Mouse (Mus musculus) gastrocnemius, postnatal 14 days (tissue): ENCODE results near the gene Olfr1389. TPM values are rescaled to one million over a fixed set of nuclear protein-coding genes. Genes with fewer than 3 reads are reported as not detected.
"Not testable (repeated sequence)": the region's sequence is repeated elsewhere in the genome, so short reads cannot be mapped to it uniquely, and the experiment has no call there.

Source experiments
- DNase-seq: peaks from one replicate; pipeline ENCODE4 v3.0.0; 2021; ENCODE audit warnings: mixed read lengths
- intact Hi-C: fragments of 180-260 bp; cut with DNase I; formaldehyde crosslinking; loops from one replicate; pipeline ENCODE4 v1.15.1; 2025; ENCODE audit warnings: low total_unique reads
- long read RNA-seq, 2 experiments: library from polyadenylated mRNA; stranded (forward); transcript quantifications; one replicate each; pipeline ENCODE4 v2.0.0; 2021
- total RNA-seq, 2 experiments: library from RNA; stranded (reverse); gene quantifications; 2 replicates each; pipeline ENCODE4 v1.2.3; 2021

The Olfr1389 gene
- total RNA-seq = not detected
- long read RNA-seq, experiment 1 = 0 reads
- long read RNA-seq, experiment 2 = 0 reads

GRCm38 (mm10) chr11:49422767-49423166 lies at the start of gene Olfr1389:
Olfr1389 (plus strand) TSS chr11:49423067.
- intact Hi-C loops = no loop called here
- no peak for DNase-seq

- intact Hi-C loops = no loop called here
- no peak for DNase-seq
Measured at GRCm38 (mm10) chr11:49383133-49383532, 39.7 kb upstream of the Olfr1389 start.

- intact Hi-C loops, DNase-seq: not testable (repeated sequence)
Measured at GRCm38 (mm10) chr11:49386118-49386517, 36.7 kb upstream of the Olfr1389 start.

- DNase-seq, intact Hi-C loops: not testable (repeated sequence)
Measured at GRCm38 (mm10) chr11:49392707-49393106, 30.2 kb upstream of the Olfr1389 start.

- intact Hi-C loops = no loop called here
- no peak for DNase-seq
Measured at GRCm38 (mm10) chr11:49406784-49407183, 16.1 kb upstream of the Olfr1389 start.

GRCm38 (mm10) chr11:49410540-49410939 lies 12.3 kb upstream of the Olfr1389 start:
- no peak for DNase-seq
- intact Hi-C loops = no loop called here

- intact Hi-C loops = no loop called here
- no peak for DNase-seq
Measured at GRCm38 (mm10) chr11:49425257-49425927, 2.5 kb downstream of the Olfr1389 start.

GRCm38 (mm10) chr11:49429641-49430040 lies 6.8 kb downstream of the Olfr1389 start:
- no peak for DNase-seq
- intact Hi-C loops = no loop called here

- intact Hi-C loops = no loop called here
- DNase-seq = no peak
Measured at GRCm38 (mm10) chr11:49436411-49436810, 13.5 kb downstream of the Olfr1389 start, which contains the start of gene Olfr1388. Olfr1388 (plus strand) TSS chr11:49436624.

- DNase-seq = no peak
- intact Hi-C loops = no loop called here
Measured at GRCm38 (mm10) chr11:49455043-49455442, 32.2 kb downstream of the Olfr1389 start, which contains the start of gene Olfr1387. Olfr1387 (plus strand) TSS chr11:49455343.

- DNase-seq, intact Hi-C loops: not testable (repeated sequence)
Measured at GRCm38 (mm10) chr11:49464746-49465145, 41.9 kb downstream of the Olfr1389 start, which contains the start of gene Olfr1386. Olfr1386 (plus strand) TSS chr11:49465046.

Other genes starting within 250 kb of the Olfr1389 start
- 1 to 10 TPM; 4.8 to 9.0 TPM for gene Btnl9, start 235.9 kb upstream of the Olfr1389 start, total RNA-seq
- 10 to 100 TPM; 16.5 to 18.1 TPM for gene Zfp62, start 219.8 kb upstream of the Olfr1389 start, total RNA-seq
- 10 to 100 TPM; 35.7 to 39.5 TPM for gene Mgat1, start 178.9 kb upstream of the Olfr1389 start, total RNA-seq
- gene Olfr1393, start 144.8 kb upstream of the Olfr1389 start, total RNA-seq = under 1 TPM in 1 of 2 experiments, not detected in 1; 0.23 TPM
- gene Olfr1392, start 137.8 kb upstream of the Olfr1389 start, total RNA-seq = not detected
- not detected for gene Olfr10, start 118.3 kb upstream of the Olfr1389 start, total RNA-seq
- gene Olfr1391, start 100.3 kb upstream of the Olfr1389 start, total RNA-seq = not detected
- not detected for gene Olfr1390, start 87.9 kb upstream of the Olfr1389 start, total RNA-seq
- gene Olfr1388, start 13.6 kb downstream of the Olfr1389 start, total RNA-seq = under 1 TPM; 0.07 to 0.08 TPM
- gene Olfr1387, start 32.3 kb downstream of the Olfr1389 start, total RNA-seq = not detected
- not detected for gene Olfr1386, start 42.0 kb downstream of the Olfr1389 start, total RNA-seq
- gene Olfr1385, start 66.0 kb downstream of the Olfr1389 start, total RNA-seq = not detected
- gene Olfr1384, start 83.7 kb downstream of the Olfr1389 start, total RNA-seq = not detected
- gene Olfr1383, start 96.6 kb downstream of the Olfr1389 start, total RNA-seq = not detected
- not detected for gene Olfr1382, start 105.2 kb downstream of the Olfr1389 start, total RNA-seq
- not detected for gene Olfr1381, start 120.4 kb downstream of the Olfr1389 start, total RNA-seq
- gene Olfr1380, start 133.8 kb downstream of the Olfr1389 start, total RNA-seq = not detected
- 1 to 10 TPM; 4.0 to 4.3 TPM for gene Flt4, start 186.2 kb downstream of the Olfr1389 start, total RNA-seq
- not detected for gene Scgb3a1, start 240.5 kb downstream of the Olfr1389 start, total RNA-seq